Mouse (Mus musculus): ENCODE data around the gene Upk3bl.

GRCm38 (mm10) chr5:136035285-136035684, 19.0 kb upstream of the Upk3bl start:
- TF ChIP-seq CHD2 (IDR thresholded peaks at IDR 0.05; ENCODE audit: low read depth, low read length) (no peak), ZC3H11A (IDR thresholded peaks at IDR 0.05; ENCODE audit: borderline replicate concordance, low read depth, low read length) (no peak)
